Mouse (Mus musculus) forebrain, embryonic 10.5 days (tissue): ENCODE measurements around the gene Samd4. TPM values are rescaled to one million over a fixed set of nuclear protein-coding genes. Genes with fewer than 3 reads are reported as not detected.

Experiments
- DNase-seq: peaks from one replicate; pipeline ENCODE4 v3.0.0-alpha.2; 2017; ENCODE audit warnings: low spot score; ENCODE audit errors: extremely low spot score
- H3K27ac ChIP-seq: fragments of 300-500 bp; sonication (generic); 2 replicates; pipeline ENCODE4 v1.5.1; 2016; ENCODE audit warnings: mild to moderate bottlenecking
- H3K27me3 ChIP-seq: fragments of 300-500 bp; sonication (generic); 2 replicates; pipeline ENCODE4 v1.6.1; 2016; ENCODE audit warnings: mild to moderate bottlenecking; ENCODE audit not compliant: poor library complexity, severe bottlenecking
- H3K36me3 ChIP-seq: fragments of 300-500 bp; sonication (generic); replicated peaks from 2 replicates; pipeline ENCODE4 v1.6.1; 2016; ENCODE audit warnings: mild to moderate bottlenecking, moderate library complexity
- H3K4me1 ChIP-seq: fragments of 300-500 bp; sonication (generic); 2 replicates; pipeline ENCODE4 v1.6.1; 2016
- H3K4me3 ChIP-seq: fragments of 300-500 bp; sonication (generic); 2 replicates; pipeline ENCODE4 v1.5.1; 2016; ENCODE audit warnings: mild to moderate bottlenecking, moderate library complexity
- H3K9me3 ChIP-seq: fragments of 300-500 bp; sonication (generic); 2 replicates; pipeline ENCODE4 v1.6.1; 2016; ENCODE audit warnings: mild to moderate bottlenecking, moderate library complexity
- WGBS: fragments of 180-500 bp; shearing (Covaris S2); methylation state at CpG from one replicate; pipeline ENCODE4 v1.1.7; 2016; 5-methylcytosine and 5-hydroxymethylcytosine counted together
- polyA plus RNA-seq: library from polyadenylated mRNA; unstranded; fragments of >200 nt; fragmentation: Nextera tagmentation; extraction: Ambion mirVana; gene quantifications from 2 replicates; pipeline ENCODE4 v1.2.1, GENCODE M21; 2016

Samd4 gene
- polyA plus RNA-seq, 1 experiment from 2014 or later = 3.7 TPM

- H3K36me3 ChIP-seq = no peaks in the 10 kb centered on the region
- DNase-seq = no peak
- peaks cover 28% of the 10 kb centered on the region for H3K4me1 ChIP-seq
- H3K27ac ChIP-seq = no peak overlapping the region
- no peak overlapping the region for H3K4me3 ChIP-seq
- H3K9me3 ChIP-seq = no peaks in the 10 kb centered on the region
- no peaks in the 10 kb centered on the region for H3K27me3 ChIP-seq
- WGBS = 91% methylated on average over 10 of the region's 10 CpGs
These were observed 63.3 kb downstream of the Samd4 start for GRCm38 (mm10) chr14:46945903-46946490.

GRCm38 (mm10) chr14:46947644-46948043, 65.0 kb downstream of the Samd4 start:
- Histone ChIP-seq H3K27me3 (no peaks in the 10 kb centered on the region), H3K4me3 (no peak overlapping the region), H3K9me3 (no peaks in the 10 kb centered on the region), H3K36me3 (no peaks in the 10 kb centered on the region), H3K27ac (no peak overlapping the region), H3K4me1 (peaks cover 14% of the 10 kb centered on the region)
- 92% methylated on average over 3 of the region's 3 CpGs for WGBS
- DNase-seq = no peak

GRCm38 (mm10) chr14:46950527-46951384, 68.1 kb downstream of the Samd4 start:
- Histone ChIP-seq H3K36me3 (no peaks in the 10 kb centered on the region), H3K9me3 (no peaks in the 10 kb centered on the region), H3K4me3 (no peak overlapping the region), H3K4me1 (peaks cover 31% of the 10 kb centered on the region), H3K27ac (no peak overlapping the region), H3K27me3 (no peaks in the 10 kb centered on the region)
- no peak for DNase-seq
- WGBS = 72% methylated on average over 11 of the region's 11 CpGs

GRCm38 (mm10) chr14:46952264-46952663, 69.6 kb downstream of the Samd4 start:
- H3K27ac ChIP-seq = no peak overlapping the region
- no peak overlapping the region for H3K4me3 ChIP-seq
- peaks cover 40% of the 10 kb centered on the region for H3K4me1 ChIP-seq
- no peaks in the 10 kb centered on the region for H3K9me3 ChIP-seq
- DNase-seq = no peak
- no peaks in the 10 kb centered on the region for H3K27me3 ChIP-seq
- H3K36me3 ChIP-seq = no peaks in the 10 kb centered on the region
- 92% methylated on average over 2 of the region's 2 CpGs for WGBS

- no peak overlapping the region for H3K4me3 ChIP-seq
- WGBS = 62% methylated on average over 2 of the region's 2 CpGs
- H3K27ac ChIP-seq = peak overlapping the region; percentile 30
- H3K4me1 ChIP-seq = peaks cover 45% of the 10 kb centered on the region
- no peak for DNase-seq
- H3K36me3 ChIP-seq = no peaks in the 10 kb centered on the region
- H3K9me3 ChIP-seq = no peaks in the 10 kb centered on the region
- H3K27me3 ChIP-seq = no peaks in the 10 kb centered on the region
These were observed 72.5 kb downstream of the Samd4 start for GRCm38 (mm10) chr14:46955109-46955508.

- H3K27ac ChIP-seq = peak overlapping the region; percentile 30; the same call in 1 of the 2 replicates
- H3K36me3 ChIP-seq = no peaks in the 10 kb centered on the region
- no peak overlapping the region for H3K4me3 ChIP-seq
- no peak for DNase-seq
- H3K4me1 ChIP-seq = peaks cover 40% of the 10 kb centered on the region
- whole genome bisulfite sequencing = 43% methylated on average over 9 of the region's 9 CpGs
- H3K9me3 ChIP-seq = no peaks in the 10 kb centered on the region
- H3K27me3 ChIP-seq = no peaks in the 10 kb centered on the region
These were observed 73.0 kb downstream of the Samd4 start for GRCm38 (mm10) chr14:46955574-46956043.

- peaks cover 35% of the 10 kb centered on the region for H3K4me1 ChIP-seq
- 38% methylated on average over 7 of the region's 7 CpGs for WGBS
- no peak overlapping the region for H3K4me3 ChIP-seq
- H3K27ac ChIP-seq = no peak overlapping the region
- DNase-seq = no peak
- no peaks in the 10 kb centered on the region for H3K9me3 ChIP-seq
- no peaks in the 10 kb centered on the region for H3K27me3 ChIP-seq
- no peaks in the 10 kb centered on the region for H3K36me3 ChIP-seq
These were observed 73.5 kb downstream of the Samd4 start for GRCm38 (mm10) chr14:46956121-46956520.

GRCm38 (mm10) chr14:46959166-46959721, 76.6 kb downstream of the Samd4 start:
- H3K36me3 ChIP-seq = no peaks in the 10 kb centered on the region
- 76% methylated on average over 7 of the region's 7 CpGs for WGBS
- no peaks in the 10 kb centered on the region for H3K9me3 ChIP-seq
- DNase-seq = no peak
- no peak overlapping the region for H3K27ac ChIP-seq
- H3K27me3 ChIP-seq = no peaks in the 10 kb centered on the region
- peaks cover 32% of the 10 kb centered on the region for H3K4me1 ChIP-seq
- no peak overlapping the region for H3K4me3 ChIP-seq

GRCm38 (mm10) chr14:46959831-46960230, 77.2 kb downstream of the Samd4 start:
- H3K36me3 ChIP-seq = no peaks in the 10 kb centered on the region
- 91% methylated on average over 2 of the region's 2 CpGs for WGBS

GRCm38 (mm10) chr14:46962832-46963231, 80.2 kb downstream of the Samd4 start:
- H3K36me3 ChIP-seq = no peaks in the 10 kb centered on the region
- no peaks in the 10 kb centered on the region for H3K27me3 ChIP-seq
- H3K27ac ChIP-seq = no peak overlapping the region
- WGBS = 85% methylated on average over 5 of the region's 5 CpGs
- no peaks in the 10 kb centered on the region for H3K9me3 ChIP-seq
- peaks cover 46% of the 10 kb centered on the region for H3K4me1 ChIP-seq
- H3K4me3 ChIP-seq = no peak overlapping the region
- DNase-seq = no peak

More at GRCm38 (mm10) chr14:46959831-46960230, 77.2 kb downstream of the Samd4 start:
- H3K27me3 ChIP-seq = no peaks in the 10 kb centered on the region
- no peak for DNase-seq
- no peaks in the 10 kb centered on the region for H3K9me3 ChIP-seq
- no peak overlapping the region for H3K27ac ChIP-seq
- no peak overlapping the region for H3K4me3 ChIP-seq
- H3K4me1 ChIP-seq = peaks cover 38% of the 10 kb centered on the region

GRCm38 (mm10) chr14:46964074-46964872, 81.6 kb downstream of the Samd4 start:
- Histone ChIP-seq H3K9me3 (no peaks in the 10 kb centered on the region), H3K36me3 (no peaks in the 10 kb centered on the region), H3K4me3 (no peak overlapping the region), H3K4me1 (peaks cover 45% of the 10 kb centered on the region), H3K27me3 (no peaks in the 10 kb centered on the region), H3K27ac (peak overlapping the region; percentile 58)
- WGBS = 93% methylated on average over 2 of the region's 2 CpGs
- DNase-seq = no peak

- Histone ChIP-seq H3K36me3 (no peaks in the 10 kb centered on the region), H3K4me1 (peaks cover 44% of the 10 kb centered on the region), H3K27ac (0 out of 2 replicates have a peak overlapping the region, but pooled peaks have one; percentile 17), H3K9me3 (no peaks in the 10 kb centered on the region), H3K27me3 (no peaks in the 10 kb centered on the region), H3K4me3 (no peak overlapping the region)
- WGBS = 83% methylated on average over 10 of the region's 10 CpGs
- no peak for DNase-seq
These were observed 83.6 kb downstream of the Samd4 start for GRCm38 (mm10) chr14:46966206-46966605.
